Mouse (Mus musculus) mesoderm, embryonic 11.5 days (tissue): ENCODE measurements around the gene Icam5.
"Not testable (repeated sequence)": the region's sequence is repeated elsewhere in the genome, so short reads cannot be mapped to it uniquely, and the experiment has no call there.

ENCODE experiments used
- DNase-seq: peaks from one replicate; pipeline ENCODE4 v3.0.0-alpha.2; 2012; ENCODE audit warnings: low read depth, low spot score

Gene Icam5

DNA sequence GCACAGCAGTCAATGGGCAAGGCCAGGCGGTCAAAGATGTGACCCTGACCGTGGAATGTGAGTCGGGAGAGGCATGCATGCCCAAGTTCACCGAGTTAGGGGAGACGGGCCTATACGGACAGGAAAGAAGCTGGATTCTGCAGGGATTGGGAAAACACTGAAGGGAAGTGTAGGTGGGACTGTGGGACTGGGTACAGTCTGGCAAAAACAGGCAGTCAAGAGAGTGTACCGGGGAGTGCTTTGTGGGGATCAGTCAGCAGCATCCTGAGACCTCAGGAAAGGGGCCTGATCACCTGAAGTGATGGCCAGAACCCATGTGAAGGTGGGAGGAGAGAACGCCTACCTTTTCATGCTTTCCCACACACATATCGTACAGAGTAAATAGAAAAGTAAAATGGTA, 3.7 kb downstream of the Icam5 start:
- DNase-seq: no peak

DNA sequence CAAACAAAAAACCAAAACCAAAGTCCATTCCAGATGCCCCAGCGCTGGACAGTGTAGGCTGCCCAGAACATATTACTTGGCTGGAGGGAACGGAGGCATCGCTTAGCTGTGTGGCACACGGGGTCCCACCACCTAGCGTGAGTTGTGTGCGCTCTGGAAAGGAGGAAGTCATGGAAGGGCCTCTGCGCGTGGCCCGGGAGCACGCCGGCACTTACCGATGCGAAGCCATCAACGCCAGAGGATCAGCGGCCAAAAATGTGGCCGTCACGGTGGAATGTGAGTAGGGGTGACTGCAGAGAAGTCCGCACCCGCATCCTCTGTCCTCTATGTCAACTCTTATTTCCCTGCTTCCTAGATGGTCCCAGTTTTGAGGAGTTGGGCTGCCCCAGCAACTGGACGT, 4.3 kb downstream of the Icam5 start:
- DNase-seq: no peak

DNA sequence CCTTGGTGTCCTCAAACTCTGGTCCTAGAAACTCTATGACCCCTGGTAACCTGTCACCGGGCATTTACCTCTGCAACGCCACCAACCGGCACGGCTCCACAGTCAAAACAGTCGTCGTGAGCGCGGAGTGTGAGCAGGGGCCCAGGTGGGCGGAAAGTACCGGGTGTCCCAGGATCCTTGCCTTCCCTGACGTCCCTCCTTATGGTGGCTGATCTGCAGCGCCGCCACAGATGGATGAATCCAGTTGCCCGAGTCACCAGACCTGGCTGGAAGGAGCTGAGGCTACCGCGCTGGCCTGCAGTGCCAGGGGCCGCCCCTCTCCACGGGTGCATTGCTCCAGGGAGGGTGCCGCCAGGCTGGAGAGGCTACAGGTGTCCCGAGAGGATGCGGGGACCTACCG, 4.8 kb downstream of the Icam5 start:
- no peak for DNase-seq

DNA sequence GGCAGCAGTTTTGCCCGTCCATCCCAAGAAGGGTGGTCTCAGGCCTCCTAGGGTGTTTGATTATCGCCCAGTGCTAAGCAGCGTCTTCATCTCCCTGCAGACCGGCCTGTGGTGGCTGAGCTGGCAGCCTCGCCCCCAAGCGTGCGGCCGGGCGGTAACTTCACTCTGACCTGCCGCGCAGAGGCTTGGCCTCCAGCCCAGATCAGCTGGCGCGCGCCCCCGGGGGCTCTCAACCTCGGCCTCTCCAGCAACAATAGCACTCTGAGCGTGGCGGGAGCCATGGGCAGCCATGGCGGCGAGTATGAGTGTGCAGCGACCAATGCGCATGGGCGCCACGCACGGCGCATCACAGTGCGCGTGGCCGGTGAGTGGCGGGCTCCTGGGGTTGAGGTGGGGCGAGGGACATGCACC, 5.6 kb downstream of the Icam5 start:
- DNase-seq: no peak

DNA sequence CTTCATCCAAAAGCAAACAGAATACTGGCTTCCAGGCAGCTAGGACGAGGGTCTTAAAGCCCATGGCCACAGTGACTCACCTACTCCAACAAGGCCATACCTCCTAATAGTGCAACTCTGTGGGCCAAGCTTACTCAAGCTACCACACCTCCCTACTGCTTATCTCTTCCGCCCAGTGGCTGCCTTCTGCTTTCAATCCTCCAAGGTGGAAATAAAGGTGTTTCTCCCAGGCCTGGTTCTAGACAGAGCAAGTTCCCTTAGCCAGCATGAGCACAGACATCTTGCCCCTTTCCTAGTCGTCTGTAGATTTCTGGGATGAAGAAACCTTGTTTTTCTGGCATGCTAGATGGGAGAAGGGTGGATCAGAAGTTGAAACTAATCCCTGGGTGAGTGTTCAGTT, 7.9 kb downstream of the Icam5 start:
- DNase-seq: no peak

GRCm38 (mm10) chr9:21041308-21041707, 9.4 kb downstream of the Icam5 start:
- DNase-seq: no peak

- no peak for DNase-seq
These were observed 11.7 kb downstream of the Icam5 start for GRCm38 (mm10) chr9:21043563-21043962.

- not testable (repeated sequence) for DNase-seq
These were observed 12.9 kb downstream of the Icam5 start for GRCm38 (mm10) chr9:21044785-21045184.

DNA sequence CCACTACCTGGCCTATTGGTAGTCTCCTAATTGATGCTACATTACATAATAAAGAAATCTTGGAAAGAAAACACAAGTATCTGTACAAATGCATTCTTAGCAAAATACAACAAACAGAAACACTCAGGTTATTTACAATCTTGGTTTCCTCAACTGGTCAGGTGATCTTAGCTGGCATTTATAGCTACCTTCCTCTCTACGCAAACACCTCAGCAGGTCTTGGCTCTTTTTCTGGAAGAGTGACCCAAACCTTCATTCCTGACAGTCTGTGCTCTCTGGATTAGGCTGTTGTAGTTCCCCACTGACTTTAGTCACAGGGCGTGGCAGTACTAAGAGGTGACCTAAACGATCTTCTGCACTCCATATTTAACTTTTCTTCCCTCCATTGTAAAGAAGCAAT, 13.4 kb downstream of the Icam5 start:
- DNase-seq: no peak

- DNase-seq: no peak
These were observed 19.7 kb downstream of the Icam5 start for GRCm38 (mm10) chr9:21051578-21051977.

DNA sequence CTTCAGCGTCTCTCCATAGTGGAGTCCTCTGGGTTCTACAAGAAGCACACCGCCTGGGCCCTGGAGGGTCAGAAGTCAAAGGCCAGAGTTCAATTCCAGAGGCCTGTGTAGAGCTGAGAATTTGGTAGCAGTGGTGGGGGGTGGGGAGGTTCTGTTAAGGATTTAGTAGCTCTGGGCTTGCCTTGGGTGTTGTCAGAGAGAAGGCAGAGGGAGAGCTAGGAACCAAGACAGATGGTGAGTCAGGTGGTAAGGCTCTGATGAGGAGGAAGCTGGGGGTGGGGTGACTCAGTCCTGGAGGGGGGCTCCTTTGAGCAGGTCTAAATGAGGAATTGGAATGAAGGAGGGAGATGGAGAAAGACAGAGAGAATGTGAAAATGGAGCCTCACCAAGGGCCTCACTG, 31.1 kb downstream of the Icam5 start:
- no peak for DNase-seq

GRCm38 (mm10) chr9:21067006-21067684, 35.3 kb downstream of the Icam5 start, which contains the start of gene Zglp1:
Gene Zglp1 (minus strand): TSS chr9:21067093.
- DNase-seq: no peak

DNA sequence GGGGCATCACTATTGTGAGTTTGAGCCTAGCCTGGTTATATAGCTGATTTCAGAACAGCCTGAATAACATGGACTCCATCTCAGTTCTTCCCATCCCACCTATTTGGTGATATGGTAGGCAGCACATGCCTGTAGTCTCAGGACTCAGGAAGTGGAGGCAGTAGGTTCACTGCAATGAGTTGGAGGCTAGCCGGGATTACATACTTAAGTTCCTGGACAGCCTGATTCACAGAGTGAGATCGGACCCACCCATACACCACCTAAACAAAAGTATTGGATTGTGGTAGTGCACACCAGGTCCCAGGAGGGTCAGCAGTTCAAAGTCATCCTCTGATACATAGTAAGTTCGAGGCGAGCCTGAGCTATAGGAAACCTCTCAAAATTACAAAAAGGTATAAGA, 40.8 kb downstream of the Icam5 start:
- DNase-seq: no peak

- DNase-seq: peak; percentile 92
These were observed 41.4 kb downstream of the Icam5 start, which contains the start of the genes Gm49373 and Fdx1l for GRCm38 (mm10) chr9:21073044-21073840. Gene Gm49373 (minus strand): TSS chr9:21073096. Gene Fdx1l (minus strand): TSS chr9:21073614.

DNA sequence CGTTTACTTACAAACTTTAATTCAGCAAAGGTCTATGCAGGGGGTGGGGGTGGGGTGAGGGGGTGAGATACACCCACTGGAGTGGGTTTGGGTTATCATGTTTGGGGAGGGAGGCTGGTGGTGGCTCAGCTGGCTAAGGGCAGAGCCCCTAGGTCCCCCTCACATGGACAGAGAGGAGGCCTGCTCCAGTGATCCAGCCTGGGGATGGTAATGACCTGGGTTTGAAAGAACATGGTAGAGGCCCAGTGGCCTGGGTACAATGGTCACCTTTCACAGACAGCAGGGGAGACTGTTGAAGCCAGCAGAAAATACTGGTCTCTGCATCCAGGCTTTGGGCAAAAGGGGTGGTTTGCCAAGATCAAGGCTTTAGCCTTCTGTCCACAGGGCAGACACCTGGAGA, 42.3 kb downstream of the Icam5 start:
- DNase-seq: no peak

GRCm38 (mm10) chr9:21075625-21076024, 43.8 kb downstream of the Icam5 start:
- no peak for DNase-seq

- DNase-seq: no peak
These were observed 49.3 kb downstream of the Icam5 start for GRCm38 (mm10) chr9:21081127-21081526.

DNA sequence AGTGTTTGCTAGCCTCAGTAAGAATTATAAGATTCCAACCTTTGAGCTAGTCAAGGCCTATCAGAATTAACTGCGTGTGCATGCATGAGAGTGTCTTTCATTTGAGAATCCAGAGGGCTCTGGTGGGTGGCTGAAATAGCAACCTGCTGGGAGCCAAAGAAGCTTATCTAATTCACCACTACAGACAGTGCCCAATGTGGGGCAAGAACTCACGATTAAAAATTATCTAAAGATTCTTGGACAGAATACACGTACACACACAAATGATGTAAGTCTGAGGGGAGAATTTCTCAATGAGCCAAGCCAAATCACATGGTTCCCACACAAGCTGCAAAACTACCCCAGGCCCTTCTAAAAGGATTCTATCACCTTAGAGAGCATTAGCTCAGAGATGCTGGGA, 51.5 kb downstream of the Icam5 start:
- no peak for DNase-seq
